Mouse (Mus musculus): Measurements from ENCODE around the gene Ucn.

DNA sequence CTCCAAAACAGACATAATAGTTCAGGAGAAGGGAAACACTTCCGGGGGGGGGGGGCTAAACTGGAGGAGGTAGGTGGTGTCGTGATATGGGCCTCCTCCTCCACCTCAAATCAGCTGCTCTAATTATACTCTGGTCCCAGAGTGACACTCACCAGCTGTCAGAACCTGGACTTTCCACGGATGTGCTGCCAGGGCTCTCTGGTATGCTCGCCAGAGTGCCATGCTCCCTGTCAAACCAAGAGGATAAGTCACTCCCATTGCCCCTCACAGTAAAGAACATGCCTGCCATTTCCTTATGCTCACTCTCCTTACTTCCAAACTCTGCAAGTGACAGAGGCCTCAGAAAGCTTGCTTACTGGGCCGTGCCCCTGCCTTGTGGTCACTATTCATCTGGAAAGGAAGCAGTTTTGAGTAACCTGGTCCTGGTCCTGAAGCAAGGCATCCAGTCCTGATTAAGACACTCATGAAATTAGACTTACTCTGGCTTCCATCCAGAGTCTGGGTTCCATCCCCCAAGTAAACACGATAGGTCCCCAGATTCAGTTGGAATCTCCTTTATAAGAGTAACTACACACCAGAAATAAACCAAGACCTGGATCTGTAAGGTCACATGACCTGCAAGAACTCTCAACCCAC, 15.0 kb upstream of the Ucn start:
- TF ChIP-seq ETS1 (IDR thresholded peaks at IDR 0.05; ENCODE audit: low read depth, low read length) = no peak
- TF ChIP-seq HCFC1 (IDR thresholded peaks at IDR 0.05; ENCODE audit: low read depth, low read length) = no peak
- no peak for TF ChIP-seq CTCF (IDR thresholded peaks at IDR 0.05 in 2 of 3, conservative IDR thresholded peaks at IDR 0.05 in 1 of 3; ENCODE audit: control insufficient read depth in 1 of 3, insufficient read depth in 1 of 3, low read depth in 2 of 3, low read length in 3 of 3, poor library complexity in 1 of 3, severe bottlenecking in 1 of 3)
- TF ChIP-seq POLR2A (IDR thresholded peaks at IDR 0.05; ENCODE audit: control insufficient read depth in 1 of 2, insufficient read depth in 1 of 2, low read depth in 1 of 2, low read length in 2 of 2, poor library complexity in 1 of 2) = no peak
- TF ChIP-seq MYC (IDR thresholded peaks at IDR 0.05; ENCODE audit: low read depth, low read length) = no peak
- TF ChIP-seq POLR2AphosphoS5 (IDR thresholded peaks at IDR 0.05; ENCODE audit: borderline replicate concordance, low read depth, low read length) = no peak
- no peak for TF ChIP-seq SMC3 (IDR thresholded peaks at IDR 0.05; ENCODE audit: low read depth, low read length)
- TF ChIP-seq MEF2A (IDR thresholded peaks at IDR 0.05; ENCODE audit: extremely low read depth, insufficient replicate concordance, low read depth, low read length, poor library complexity, severe bottlenecking) = no peak

Data from MEL (cell line).